In genomic region chrX:7680864-7681263, GRCm38 (mm10) we compare ENCODE assay signal across 7 mouse cellular contexts. TPM values are rescaled to one million over a fixed set of nuclear protein-coding genes. Genes with fewer than 3 reads are reported as not detected.
DNase-seq lines count a peak whose midpoint lies in the region; ATAC-seq and TF ChIP-seq lines count a peak whose summit lies in the region.

Gene Magix, minus strand, starts transcription at chrX:7681251.

- H3K9me3 ChIP-seq in embryonic facial prominence, embryonic 15.5 days (replicated peaks) = no peaks in the 10 kb centered on the region
- no peaks in the 10 kb centered on the region for H3K9me3 ChIP-seq in hindbrain, embryonic 10.5 days
- no peaks in the 10 kb centered on the region for H3K9me3 ChIP-seq in limb, embryonic 14.5 days (ENCODE audit: control insufficient read depth, low read length)
- no peaks in the 10 kb centered on the region for H3K9me3 ChIP-seq in stomach, embryonic 15.5 days

- TF ChIP-seq POLR2A in limb, embryonic 14.5 days (IDR thresholded peaks at IDR 0.05; ENCODE audit: borderline replicate concordance, extremely low read depth, insufficient read depth, insufficient read length) = no peak

- H3K9ac ChIP-seq in embryonic facial prominence, embryonic 15.5 days = no peak within 1 kb of the TSS
- no peak within 1 kb of the TSS; the same call in 1 of the 2 replicates for H3K9ac ChIP-seq in limb, embryonic 14.5 days (ENCODE audit: low read depth, low read length, severe bottlenecking)
- H3K9ac ChIP-seq in stomach, embryonic 15.5 days = peak within 1 kb of the TSS; percentile 22; the same call in 1 of the 2 replicates

- peak within 1 kb of the TSS; percentile 56 for H3K4me2 ChIP-seq in embryonic facial prominence, embryonic 15.5 days (replicated peaks)
- H3K4me2 ChIP-seq in limb, embryonic 14.5 days (replicated peaks; ENCODE audit: low read depth, low read length, severe bottlenecking) = peak within 1 kb of the TSS; percentile 43
- H3K4me2 ChIP-seq in stomach, embryonic 15.5 days = peak within 1 kb of the TSS; percentile 57

- H3K4me1 ChIP-seq in embryonic facial prominence, embryonic 15.5 days = no peaks in the 10 kb centered on the region
- H3K4me1 ChIP-seq in hindbrain, embryonic 10.5 days (replicated peaks) = no peaks in the 10 kb centered on the region
- no peaks in the 10 kb centered on the region for H3K4me1 ChIP-seq in limb, embryonic 14.5 days (ENCODE audit: control insufficient read depth, insufficient read depth, low read length)
- H3K4me1 ChIP-seq in stomach, embryonic 15.5 days = no peaks in the 10 kb centered on the region

- ATAC-seq in embryonic facial prominence, embryonic 15.5 days (ENCODE audit: insufficient number of reproducible peaks, low FRiP score, low TSS enrichment, low read depth) = no peak
- ATAC-seq in limb, embryonic 14.5 days (ENCODE audit: low FRiP score, low read depth) = no peak
- ATAC-seq in stomach, embryonic 15.5 days (ENCODE audit: insufficient read depth, low FRiP score, low read depth) = no peak
- no peak for ATAC-seq in frontal cortex, adult (ENCODE audit: low TSS enrichment)

- WGBS in embryonic facial prominence, embryonic 15.5 days = 63% methylated on average over 14 of the region's 14 CpGs
- 64% methylated on average over 14 of the region's 14 CpGs for whole genome bisulfite sequencing in hindbrain, embryonic 10.5 days
- 61% methylated on average over 14 of the region's 14 CpGs for WGBS in limb, embryonic 14.5 days
- WGBS in stomach, embryonic 15.5 days = 61% methylated on average over 14 of the region's 14 CpGs

- DNase-seq in cerebellum, adult 11-12 months = peak; percentile 66
- no peak for DNase-seq in hindbrain, embryonic 10.5 days (ENCODE audit: low spot score)
- DNase-seq in limb, embryonic 14.5 days (ENCODE audit: low spot score) = no peak
- no peak for DNase-seq in layer of hippocampus, adult 18-20 months (ENCODE audit: low spot score in 2 of 2)

- no peaks in the 10 kb centered on the region for H3K27me3 ChIP-seq in embryonic facial prominence, embryonic 15.5 days
- no peaks in the 10 kb centered on the region; the same call in 1 of the 2 replicates for H3K27me3 ChIP-seq in hindbrain, embryonic 10.5 days (ENCODE audit: insufficient read depth, poor library complexity, severe bottlenecking)
- H3K27me3 ChIP-seq in limb, embryonic 14.5 days (ENCODE audit: control insufficient read depth, insufficient read depth, low read length) = no peaks in the 10 kb centered on the region
- H3K27me3 ChIP-seq in stomach, embryonic 15.5 days (replicated peaks) = no peaks in the 10 kb centered on the region

- no peaks in the 10 kb centered on the region for H3K36me3 ChIP-seq in embryonic facial prominence, embryonic 15.5 days
- H3K36me3 ChIP-seq in hindbrain, embryonic 10.5 days = no peaks in the 10 kb centered on the region
- no peaks in the 10 kb centered on the region for H3K36me3 ChIP-seq in limb, embryonic 14.5 days (ENCODE audit: control insufficient read depth, insufficient read depth, low read length)
- H3K36me3 ChIP-seq in stomach, embryonic 15.5 days = no peaks in the 10 kb centered on the region

- H3K27ac ChIP-seq in embryonic facial prominence, embryonic 15.5 days (replicated peaks) = no peak within 1 kb of the TSS
- H3K27ac ChIP-seq in hindbrain, embryonic 10.5 days = no peak within 1 kb of the TSS
- no peak within 1 kb of the TSS for H3K27ac ChIP-seq in limb, embryonic 14.5 days (replicated peaks; ENCODE audit: low read depth, low read length)
- H3K27ac ChIP-seq in stomach, embryonic 15.5 days = no peak within 1 kb of the TSS

- peak within 1 kb of the TSS; percentile 32 for H3K4me3 ChIP-seq in embryonic facial prominence, embryonic 15.5 days (replicated peaks)
- peak within 1 kb of the TSS; percentile 42 for H3K4me3 ChIP-seq in hindbrain, embryonic 10.5 days
- H3K4me3 ChIP-seq in limb, embryonic 14.5 days (replicated peaks; ENCODE audit: low read length) = peak within 1 kb of the TSS; percentile 29
- peak within 1 kb of the TSS; percentile 28; the same call in 1 of the 2 replicates for H3K4me3 ChIP-seq in stomach, embryonic 15.5 days (replicated peaks)

RNA-seq across cellular contexts. Expression of gene Magix, which starts in this region (rescaled TPM):
- polyA plus RNA-seq in embryonic facial prominence, embryonic 15.5 days (2015; fragmentation: Nextera tagmentation; extraction: Ambion mirVana) = 0.46 and 0.48 TPM in 2 replicates
- polyA plus RNA-seq in hindbrain, embryonic 10.5 days (2016; fragmentation: Nextera tagmentation; extraction: Ambion mirVana) = not detected in 2 replicates
- 0.38 and 0.55 TPM in 2 replicates for polyA plus RNA-seq in limb, embryonic 14.5 days (2012; rRNA removed)
- 0.73 and 0.87 TPM in 2 replicates for polyA plus RNA-seq in limb, embryonic 14.5 days (2014; fragmentation: Nextera tagmentation; extraction: Ambion mirVana)
- 0.54 and 0.74 TPM in 2 replicates for polyA plus RNA-seq in stomach, embryonic 15.5 days (2015; fragmentation: Nextera tagmentation; extraction: Ambion mirVana)
- total RNA-seq in layer of hippocampus, adult 18-20 months (2021) = under 1 TPM in 1 of 2 experiments, not detected in 1; 0.41 TPM
